Mouse (Mus musculus) inflammation-experienced regulatory T-cells, adult 6 months (primary cell): Measurements from ENCODE around the gene 2300003K06Rik. TPM values are rescaled to one million over a fixed set of nuclear protein-coding genes. Genes with fewer than 3 reads are reported as not detected.
"Not testable (repeated sequence)": the region's sequence is repeated elsewhere in the genome, so short reads cannot be mapped to it uniquely, and the experiment has no call there.

Source experiments
- ATAC-seq: one replicate; pipeline ENCODE4 v1.8.0; 2017
- polyA plus RNA-seq, 3 experiments: library from polyadenylated mRNA; unstranded; fragments of 100-300 nt; shearing (Covaris generic); gene quantifications; one replicate each; pipeline ENCODE4 v1.2.1; 2017

The 2300003K06Rik gene
- polyA plus RNA-seq = not detected

GRCm38 (mm10) chr11:99837966-99838365, at the start of gene 2300003K06Rik:
2300003K06Rik (minus strand) TSS chr11:99838066.
- no peak for ATAC-seq

GRCm38 (mm10) chr11:99878887-99879286, 41.0 kb upstream of the 2300003K06Rik start, which contains the start of gene Gm11567:
Gm11567 (plus strand) TSS chr11:99879187.
- ATAC-seq = not testable (repeated sequence)

DNA sequence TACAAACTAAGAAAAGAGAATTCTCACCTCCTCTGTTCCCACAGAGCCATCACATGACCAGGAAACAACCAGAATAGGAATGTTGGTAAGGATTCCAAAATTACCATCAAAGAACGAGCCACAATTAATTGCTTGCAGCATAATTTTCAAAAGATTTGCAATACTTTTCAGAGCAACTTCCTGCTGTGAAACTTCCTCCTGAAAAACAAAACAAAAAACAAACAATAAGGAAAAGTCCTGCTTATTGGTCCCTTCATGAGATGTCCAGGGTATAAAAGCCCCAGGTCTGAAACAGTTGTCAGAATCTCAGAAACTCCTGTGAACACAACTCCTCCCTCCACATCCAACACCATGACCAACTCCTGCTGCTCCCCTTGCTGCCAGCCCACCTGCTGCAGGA, 35.2 kb upstream of the 2300003K06Rik start, which contains the start of gene Krtap9-1:
Gene Krtap9-1, plus strand, starts transcription at position 301 of the 400 bp plus-strand sequence.
- not testable (repeated sequence) for ATAC-seq

DNA sequence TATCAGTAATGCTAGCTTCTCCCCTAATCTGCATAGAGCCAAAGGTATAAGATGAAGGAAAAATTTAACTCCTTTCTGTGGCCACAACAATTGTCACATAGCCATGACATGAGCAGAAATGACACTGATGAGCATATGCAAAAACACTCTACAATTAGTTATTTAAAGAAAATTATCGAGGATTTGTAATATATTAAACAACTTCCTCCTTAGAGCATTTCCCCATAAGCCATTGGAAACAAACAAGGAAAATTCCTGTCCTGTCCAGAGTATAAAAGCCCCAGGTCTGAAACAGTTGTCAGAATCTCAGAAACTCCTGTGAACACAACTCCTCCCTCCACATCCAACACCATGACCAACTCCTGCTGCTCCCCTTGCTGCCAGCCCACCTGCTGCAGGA, 26.3 kb upstream of the 2300003K06Rik start, which contains the start of gene Gm11559:
Gene Gm11559, plus strand, starts transcription at position 301 of the 400 bp plus-strand sequence.
- ATAC-seq = not testable (repeated sequence)

- no peak for ATAC-seq
Measured at GRCm38 (mm10) chr11:99858761-99859160, 20.9 kb upstream of the 2300003K06Rik start.

- no peak for ATAC-seq
Measured at GRCm38 (mm10) chr11:99857617-99858016, 19.8 kb upstream of the 2300003K06Rik start, which contains the start of gene Gm11568. Gm11568 (plus strand) TSS chr11:99857917.

DNA sequence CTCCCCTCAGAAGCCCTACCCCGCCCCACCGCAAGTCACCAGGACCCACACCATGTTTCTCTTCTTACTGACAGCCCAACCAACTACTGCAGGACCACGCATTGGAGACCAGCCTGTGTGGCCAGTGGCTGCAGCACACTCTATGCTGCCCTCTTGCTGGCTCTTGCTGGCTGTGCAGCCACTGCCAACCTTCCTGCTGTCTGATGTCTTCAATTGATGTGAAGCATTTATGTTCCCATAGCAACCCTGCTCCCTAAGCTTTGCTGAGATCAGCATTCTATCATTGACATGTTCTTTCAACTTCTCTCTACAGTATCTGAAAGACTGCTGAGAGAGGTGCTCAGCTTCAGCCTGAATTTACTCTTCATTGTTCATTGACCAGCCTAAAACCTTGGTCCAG, 16.3 kb upstream of the 2300003K06Rik start:
- ATAC-seq = no peak

DNA sequence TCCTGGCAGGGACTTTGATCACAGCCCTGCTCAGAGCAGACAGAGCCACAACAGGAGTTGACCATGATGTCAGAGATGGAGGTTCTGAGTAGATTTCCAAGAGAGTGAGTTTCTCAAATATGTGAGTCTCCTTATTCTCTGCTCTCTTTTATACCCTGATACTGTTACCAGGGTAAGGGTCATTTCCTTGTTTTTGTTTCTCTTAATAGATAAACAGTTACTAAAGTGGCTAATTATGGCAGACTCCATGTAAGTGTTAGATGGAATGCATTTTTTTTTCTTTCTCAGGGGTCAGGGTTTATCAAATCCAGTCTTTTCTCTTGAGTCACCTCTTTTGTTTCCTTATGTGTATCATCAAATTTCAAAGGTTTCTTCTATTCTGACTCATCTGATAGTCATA, 13.6 kb upstream of the 2300003K06Rik start, which contains the start of gene Krtap4-16:
Gene Krtap4-16, minus strand, starts transcription at position 101 of the 400 bp plus-strand sequence.
- no peak for ATAC-seq

DNA sequence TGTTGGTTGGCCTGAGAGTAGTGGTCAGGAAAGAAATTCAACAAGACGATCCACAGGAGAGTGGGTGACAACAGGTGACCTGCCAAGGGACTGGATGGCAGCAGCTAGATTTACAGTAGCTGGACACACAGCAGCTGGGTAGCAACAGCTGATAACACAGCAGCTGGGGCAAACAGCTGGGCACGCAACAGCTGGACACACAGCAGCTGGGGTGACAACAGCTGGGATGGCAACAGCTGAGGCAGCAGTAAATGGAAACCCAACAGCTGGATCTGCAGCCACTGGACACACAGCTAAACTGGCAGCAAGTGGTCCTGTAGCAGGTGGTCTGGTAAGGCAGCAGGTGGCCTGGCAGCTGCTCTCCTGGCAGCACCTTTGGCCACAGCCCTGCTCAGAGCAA, 8.9 kb upstream of the 2300003K06Rik start:
- ATAC-seq = no peak

GRCm38 (mm10) chr11:99842185-99842584, 4.3 kb upstream of the 2300003K06Rik start:
- ATAC-seq = no peak

- ATAC-seq = not testable (repeated sequence)
Measured at GRCm38 (mm10) chr11:99815566-99815965, 22.3 kb downstream of the 2300003K06Rik start, which contains the start of gene Gm11564. Gm11564 (minus strand) TSS chr11:99815666.

GRCm38 (mm10) chr11:99809792-99810191, 28.1 kb downstream of the 2300003K06Rik start, which contains the start of gene Krtap4-13:
Krtap4-13 (minus strand) TSS chr11:99809892.
- not testable (repeated sequence) for ATAC-seq

DNA sequence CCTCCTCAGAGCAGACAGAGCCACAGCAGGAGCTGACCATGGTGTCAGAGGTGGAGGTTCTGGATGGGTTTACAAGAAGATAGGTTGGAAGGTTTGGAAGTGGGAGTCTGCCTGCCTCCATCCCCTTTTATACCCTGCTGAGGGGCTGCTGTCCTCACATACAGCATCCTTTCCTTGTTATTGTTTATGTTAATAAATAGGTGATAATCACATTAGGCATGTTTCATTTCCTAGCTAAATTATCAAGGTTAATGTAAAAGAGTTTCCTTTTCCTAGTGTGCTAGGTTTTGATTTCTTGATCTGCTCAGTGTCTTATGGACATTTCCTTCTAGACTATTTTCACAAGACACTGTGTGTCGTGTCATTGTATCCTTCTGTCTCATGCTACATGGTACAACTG, 33.5 kb downstream of the 2300003K06Rik start, which contains the start of gene Gm11554:
Gene Gm11554, minus strand, starts transcription at position 101 of the 400 bp plus-strand sequence.
- not testable (repeated sequence) for ATAC-seq

DNA sequence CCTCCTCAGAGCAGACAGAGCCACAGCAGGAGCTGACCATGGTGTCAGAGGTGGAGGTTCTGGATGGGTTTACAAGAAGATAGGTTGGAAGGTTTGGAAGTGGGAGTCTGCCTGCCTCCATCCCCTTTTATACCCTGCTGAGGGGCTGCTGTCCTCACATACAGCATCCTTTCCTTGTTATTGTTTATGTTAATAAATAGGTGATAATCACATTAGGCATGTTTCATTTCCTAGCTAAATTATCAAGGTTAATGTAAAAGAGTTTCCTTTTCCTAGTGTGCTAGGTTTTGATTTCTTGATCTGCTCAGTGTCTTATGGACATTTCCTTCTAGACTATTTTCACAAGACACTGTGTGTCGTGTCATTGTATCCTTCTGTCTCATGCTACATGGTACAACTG, 39.0 kb downstream of the 2300003K06Rik start, which contains the start of gene Gm11569:
Gene Gm11569, minus strand, starts transcription at position 101 of the 400 bp plus-strand sequence.
- not testable (repeated sequence) for ATAC-seq

- no peak for ATAC-seq
Measured at GRCm38 (mm10) chr11:99793367-99793766, 44.5 kb downstream of the 2300003K06Rik start, which contains the start of gene Gm11596. Gm11596 (minus strand) TSS chr11:99793467.

Other genes starting within 250 kb of the 2300003K06Rik start
- not detected for gene Krtap1-3, start 246.7 kb downstream of the 2300003K06Rik start, polyA plus RNA-seq
- not detected for gene Krtap9-3, start 240.0 kb downstream of the 2300003K06Rik start, polyA plus RNA-seq
- gene Gm11938, start 234.8 kb downstream of the 2300003K06Rik start, polyA plus RNA-seq = not detected
- gene Gm11937, start 227.9 kb downstream of the 2300003K06Rik start, polyA plus RNA-seq = not detected
- not detected for gene Krtap2-4, start 223.2 kb downstream of the 2300003K06Rik start, polyA plus RNA-seq
- gene Gm11562, start 217.6 kb downstream of the 2300003K06Rik start, polyA plus RNA-seq = not detected
- not detected for gene Krtap4-1, start 209.8 kb downstream of the 2300003K06Rik start, polyA plus RNA-seq
- not detected for gene Krtap4-2, start 203.0 kb downstream of the 2300003K06Rik start, polyA plus RNA-seq
- not detected for gene Krtap4-7, start 194.0 kb downstream of the 2300003K06Rik start, polyA plus RNA-seq
- gene Gm11555, start 187.8 kb downstream of the 2300003K06Rik start, polyA plus RNA-seq = not detected
- gene Gm11563, start 179.1 kb downstream of the 2300003K06Rik start, polyA plus RNA-seq = not detected
- not detected for gene Krtap4-6, start 172.1 kb downstream of the 2300003K06Rik start, polyA plus RNA-seq
- gene Gm14190, start 147.3 kb downstream of the 2300003K06Rik start, polyA plus RNA-seq = not detected
- not detected for gene Gm14180, start 103.8 kb downstream of the 2300003K06Rik start, polyA plus RNA-seq
- not detected for gene Gm11595, start 65.2 kb downstream of the 2300003K06Rik start, polyA plus RNA-seq
- not detected for gene Krtap4-8, start 57.4 kb downstream of the 2300003K06Rik start, polyA plus RNA-seq
- not detected for gene Krtap4-9, start 52.9 kb downstream of the 2300003K06Rik start, polyA plus RNA-seq
- gene Gm11596, start 44.6 kb downstream of the 2300003K06Rik start, polyA plus RNA-seq = not detected
- not detected for gene Gm11569, start 39.1 kb downstream of the 2300003K06Rik start, polyA plus RNA-seq
- gene Gm11554, start 33.6 kb downstream of the 2300003K06Rik start, polyA plus RNA-seq = not detected
- gene Krtap4-13, start 28.2 kb downstream of the 2300003K06Rik start, polyA plus RNA-seq = not detected
- not detected for gene Gm11564, start 22.4 kb downstream of the 2300003K06Rik start, polyA plus RNA-seq
- gene Krtap4-16, start 13.5 kb upstream of the 2300003K06Rik start, polyA plus RNA-seq = not detected
- gene Gm11568, start 19.9 kb upstream of the 2300003K06Rik start, polyA plus RNA-seq = not detected
- gene Gm11559, start 26.4 kb upstream of the 2300003K06Rik start, polyA plus RNA-seq = not detected
- gene Krtap9-1, start 35.3 kb upstream of the 2300003K06Rik start, polyA plus RNA-seq = not detected
- gene Gm11567, start 41.1 kb upstream of the 2300003K06Rik start, polyA plus RNA-seq = not detected
- gene Krtap31-1, start 69.9 kb upstream of the 2300003K06Rik start, polyA plus RNA-seq = not detected
- gene Gm11565, start 76.7 kb upstream of the 2300003K06Rik start, polyA plus RNA-seq = not detected
- not detected for gene Krtap31-2, start 98.2 kb upstream of the 2300003K06Rik start, polyA plus RNA-seq
- not detected for gene Krtap9-5, start 110.4 kb upstream of the 2300003K06Rik start, polyA plus RNA-seq
- gene Krtap29-1, start 141.0 kb upstream of the 2300003K06Rik start, polyA plus RNA-seq = not detected
- gene Krtap16-1, start 148.5 kb upstream of the 2300003K06Rik start, polyA plus RNA-seq = not detected
- gene Krtap17-1, start 155.9 kb upstream of the 2300003K06Rik start, polyA plus RNA-seq = not detected
- gene Krt33a, start 178.1 kb upstream of the 2300003K06Rik start, polyA plus RNA-seq = not detected
- gene Krt33b, start 191.8 kb upstream of the 2300003K06Rik start, polyA plus RNA-seq = not detected
- not detected for gene Krt34, start 203.5 kb upstream of the 2300003K06Rik start, polyA plus RNA-seq
- gene Krt31, start 212.5 kb upstream of the 2300003K06Rik start, polyA plus RNA-seq = not detected